Mouse (Mus musculus): Measurements from ENCODE around the gene Gabrd. TPM values are rescaled to one million over a fixed set of nuclear protein-coding genes. Genes with fewer than 3 reads are reported as not detected.

Gene Gabrd
- total and polyA plus RNA-seq, 2 experiments from 2014 or later: 0.29 to 0.42 TPM

GRCm38 (mm10) chr4:155387166-155387565, 10.7 kb downstream of the Gabrd start:
- DNase-seq (ENCODE audit: low spot score): no peak
- no peaks in the 10 kb centered on the region for H3K9me3 ChIP-seq (ENCODE audit: low read length)
- H3K4me1 ChIP-seq (ENCODE audit: insufficient read depth, low read length): no peaks in the 10 kb centered on the region
- TF ChIP-seq CTCF (IDR thresholded peaks at IDR 0.05; ENCODE audit: low read depth): no peak
- H3K4me3 ChIP-seq (ENCODE audit: low read length): no peak overlapping the region
- H3K4me2 ChIP-seq (ENCODE audit: low read depth, low read length): no peak overlapping the region
- no peaks in the 10 kb centered on the region for H3K27me3 ChIP-seq (ENCODE audit: insufficient read depth, low read length)
- no peak overlapping the region for H3K9ac ChIP-seq (replicated peaks; ENCODE audit: low read length)
- H3K27ac ChIP-seq: no peak overlapping the region
- no peak for ATAC-seq
- no peaks in the 10 kb centered on the region for H3K36me3 ChIP-seq (ENCODE audit: insufficient read depth, low read length)
- WGBS: 82% methylated on average over 8 of the region's 8 CpGs

DNA sequence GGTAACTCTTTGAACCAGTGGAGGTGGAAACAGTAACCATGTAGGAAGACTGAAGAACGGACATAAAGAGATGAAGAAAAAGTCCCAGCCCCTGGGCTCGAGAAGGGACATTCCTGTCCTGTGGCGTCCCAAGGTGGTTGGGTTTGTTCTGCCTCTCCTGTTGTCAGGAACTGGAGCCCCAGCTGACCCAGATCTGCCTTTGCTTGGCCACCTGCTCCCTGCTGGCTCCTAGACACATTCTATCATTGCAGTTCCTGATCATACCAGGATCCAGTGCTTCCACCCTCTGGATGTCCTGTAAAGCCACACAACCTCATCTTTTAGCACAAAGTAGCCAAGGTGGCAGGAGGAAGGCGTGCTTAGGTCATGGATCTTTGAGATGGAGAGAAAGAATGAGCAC, 14.6 kb downstream of the Gabrd start:
- no peaks in the 10 kb centered on the region for H3K36me3 ChIP-seq (ENCODE audit: insufficient read depth, low read length)
- H3K4me1 ChIP-seq (ENCODE audit: insufficient read depth, low read length): no peaks in the 10 kb centered on the region
- no peak for TF ChIP-seq CTCF (IDR thresholded peaks at IDR 0.05; ENCODE audit: low read depth)
- ATAC-seq: no peak
- H3K9ac ChIP-seq (replicated peaks; ENCODE audit: low read length): no peak overlapping the region
- DNase-seq (ENCODE audit: low spot score): no peak
- no peaks in the 10 kb centered on the region for H3K27me3 ChIP-seq (ENCODE audit: insufficient read depth, low read length)
- no peaks in the 10 kb centered on the region for H3K9me3 ChIP-seq (ENCODE audit: low read length)
- H3K4me2 ChIP-seq (ENCODE audit: low read depth, low read length): no peak overlapping the region
- H3K4me3 ChIP-seq (ENCODE audit: low read length): no peak overlapping the region
- WGBS: 84% methylated on average over 4 of the region's 4 CpGs
- no peak overlapping the region for H3K27ac ChIP-seq

DNA sequence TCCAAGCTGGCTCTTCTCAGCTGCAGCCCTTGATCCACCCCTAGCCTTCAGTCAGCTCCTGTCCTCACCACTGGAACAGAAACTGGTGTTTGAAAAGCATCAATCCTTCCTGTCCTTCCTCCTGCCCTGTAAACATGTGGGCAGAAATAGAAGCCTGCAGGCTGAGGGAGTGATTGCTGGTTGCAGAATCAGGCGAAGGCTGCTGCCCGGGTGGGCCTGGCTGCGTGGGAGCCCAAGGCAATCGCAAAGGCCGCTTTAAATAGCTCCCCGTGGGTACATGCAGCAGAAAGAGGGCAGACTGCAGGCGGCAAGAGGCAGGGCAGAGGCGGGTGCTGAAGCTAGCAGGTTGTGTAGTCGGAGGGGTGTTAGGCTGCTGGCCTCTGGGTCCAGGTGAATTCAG, 15.2 kb downstream of the Gabrd start:
- WGBS: 18% methylated on average over 9 of the region's 9 CpGs
- no peak for TF ChIP-seq CTCF (IDR thresholded peaks at IDR 0.05; ENCODE audit: low read depth)
- no peak overlapping the region for H3K9ac ChIP-seq (replicated peaks; ENCODE audit: low read length)
- H3K9me3 ChIP-seq (ENCODE audit: low read length): no peaks in the 10 kb centered on the region
- H3K27ac ChIP-seq: no peak overlapping the region
- no peaks in the 10 kb centered on the region for H3K27me3 ChIP-seq (ENCODE audit: insufficient read depth, low read length)
- no peak for DNase-seq (ENCODE audit: low spot score)
- H3K4me3 ChIP-seq (ENCODE audit: low read length): no peak overlapping the region
- no peak overlapping the region for H3K4me2 ChIP-seq (ENCODE audit: low read depth, low read length)
- ATAC-seq: no peak
- no peaks in the 10 kb centered on the region for H3K36me3 ChIP-seq (ENCODE audit: insufficient read depth, low read length)
- H3K4me1 ChIP-seq (ENCODE audit: insufficient read depth, low read length): no peaks in the 10 kb centered on the region

GRCm38 (mm10) chr4:155381974-155382373, 15.9 kb downstream of the Gabrd start:
- ATAC-seq (no peak), DNase-seq (ENCODE audit: low spot score) (no peak)
- no peaks in the 10 kb centered on the region for H3K27me3 ChIP-seq (ENCODE audit: insufficient read depth, low read length)
- no peak overlapping the region for H3K27ac ChIP-seq
- no peak for TF ChIP-seq CTCF (IDR thresholded peaks at IDR 0.05; ENCODE audit: low read depth)
- no peak overlapping the region for H3K9ac ChIP-seq (replicated peaks; ENCODE audit: low read length)
- no peak overlapping the region for H3K4me2 ChIP-seq (ENCODE audit: low read depth, low read length)
- H3K4me1 ChIP-seq (ENCODE audit: insufficient read depth, low read length): no peaks in the 10 kb centered on the region
- WGBS: 52% methylated on average over 7 of the region's 7 CpGs
- H3K9me3 ChIP-seq (ENCODE audit: low read length): no peaks in the 10 kb centered on the region
- H3K4me3 ChIP-seq (ENCODE audit: low read length): no peak overlapping the region
- no peaks in the 10 kb centered on the region for H3K36me3 ChIP-seq (ENCODE audit: insufficient read depth, low read length)

DNA sequence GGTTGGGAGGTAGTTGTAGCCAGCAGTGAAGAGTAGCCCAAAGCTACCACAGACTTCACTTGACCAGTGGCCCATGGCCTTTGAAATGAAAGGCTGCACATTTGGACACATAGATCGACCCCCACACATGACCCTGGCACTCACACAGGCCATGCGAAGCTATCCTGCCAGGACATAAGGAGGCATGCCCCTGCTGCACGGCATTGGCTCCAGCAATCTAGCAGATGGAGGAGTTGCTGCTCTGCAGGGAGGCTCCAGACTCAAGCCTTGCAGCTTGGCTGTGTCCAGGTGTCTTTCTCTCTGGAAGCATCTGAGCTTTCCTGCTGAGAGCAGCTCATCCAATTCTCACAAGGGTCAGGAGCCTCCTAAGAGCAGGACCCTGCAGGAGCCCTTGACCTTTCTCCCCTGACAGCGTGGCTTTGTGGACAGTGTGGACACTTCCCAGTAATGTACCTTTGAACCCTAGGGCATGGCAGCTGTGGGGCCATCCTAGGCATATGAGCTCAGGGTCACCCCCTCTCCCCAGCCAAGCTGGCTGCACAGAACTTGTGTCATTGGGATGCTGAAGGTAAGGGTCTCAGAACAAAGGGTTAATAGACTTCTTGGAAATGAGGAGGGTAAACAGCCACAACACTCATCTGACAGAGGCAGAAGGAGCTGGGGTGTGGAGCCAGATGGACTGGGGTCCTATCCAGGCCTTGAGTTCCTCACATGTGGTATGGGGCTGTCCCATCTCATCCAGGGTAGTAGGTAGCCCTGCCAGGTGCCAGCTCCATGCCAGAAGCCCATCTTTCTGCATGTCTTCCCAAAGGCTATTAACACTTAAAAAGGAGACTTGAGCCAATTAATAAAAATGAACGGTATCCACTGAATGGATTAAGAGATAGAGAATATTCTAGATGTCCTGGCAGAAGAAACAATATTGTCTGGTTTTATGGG, 25.8 kb downstream of the Gabrd start:
- H3K36me3 ChIP-seq (ENCODE audit: insufficient read depth, low read length): no peaks in the 10 kb centered on the region
- no peak overlapping the region for H3K9ac ChIP-seq (replicated peaks; ENCODE audit: low read length)
- no peak overlapping the region for H3K4me2 ChIP-seq (ENCODE audit: low read depth, low read length)
- no peak overlapping the region for H3K27ac ChIP-seq
- no peaks in the 10 kb centered on the region for H3K4me1 ChIP-seq (ENCODE audit: insufficient read depth, low read length)
- no peak overlapping the region for H3K4me3 ChIP-seq (ENCODE audit: low read length)
- TF ChIP-seq CTCF (IDR thresholded peaks at IDR 0.05; ENCODE audit: low read depth): no peak
- WGBS: 55% methylated on average over 5 of the region's 5 CpGs
- no peaks in the 10 kb centered on the region for H3K9me3 ChIP-seq (ENCODE audit: low read length)
- ATAC-seq: 0 out of 2 replicates have a peak, but pooled peaks have one; percentile 38
- DNase-seq (ENCODE audit: low spot score): no peak
- H3K27me3 ChIP-seq (ENCODE audit: insufficient read depth, low read length): no peaks in the 10 kb centered on the region

GRCm38 (mm10) chr4:155370737-155371715, 26.9 kb downstream of the Gabrd start:
- Histone ChIP-seq H3K27ac (no peak overlapping the region), H3K4me1 (ENCODE audit: insufficient read depth, low read length) (no peaks in the 10 kb centered on the region), H3K27me3 (ENCODE audit: insufficient read depth, low read length) (no peaks in the 10 kb centered on the region), H3K36me3 (ENCODE audit: insufficient read depth, low read length) (no peaks in the 10 kb centered on the region), H3K4me3 (ENCODE audit: low read length) (no peak overlapping the region), H3K9ac (replicated peaks; ENCODE audit: low read length) (no peak overlapping the region), H3K4me2 (ENCODE audit: low read depth, low read length) (no peak overlapping the region), H3K9me3 (ENCODE audit: low read length) (no peaks in the 10 kb centered on the region)
- 77% methylated on average over 15 of the region's 15 CpGs for WGBS
- TF ChIP-seq CTCF (IDR thresholded peaks at IDR 0.05; ENCODE audit: low read depth): no peak
- DNase-seq (ENCODE audit: low spot score) (no peak), ATAC-seq (no peak)
